Mouse (Mus musculus): Measurements from ENCODE around the gene Mgat4d. TPM values are rescaled to one million over a fixed set of nuclear protein-coding genes. Genes with fewer than 3 reads are reported as not detected.

Gene Mgat4d
- polyA plus RNA-seq, 1 experiment from 2014 or later = not detected

DNA sequence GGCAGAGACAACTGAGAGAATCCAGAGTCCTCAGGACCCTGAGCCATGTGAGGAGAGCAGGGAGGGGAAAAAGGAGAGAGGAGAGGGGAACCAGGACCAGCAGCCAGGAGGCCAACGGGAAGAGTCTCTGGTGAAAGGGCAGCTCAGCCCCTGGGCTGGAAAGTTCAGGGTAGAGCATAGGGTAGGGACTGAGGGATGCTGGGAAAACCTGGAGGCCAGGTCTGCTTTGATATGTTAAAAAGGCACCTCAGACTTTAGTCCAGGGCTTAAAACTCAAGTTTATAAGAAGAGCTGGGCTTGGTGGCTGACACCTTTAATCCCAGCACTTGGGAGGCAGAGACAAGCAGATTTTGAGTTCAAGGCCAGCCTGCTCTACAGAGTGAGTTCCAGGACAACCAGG lies 44.2 kb downstream of the Mgat4d start:
- Histone ChIP-seq H3K4me1 (replicated peaks) (peaks cover 5% of the 10 kb centered on the region; the same call in 1 of the 2 replicates), H3K9ac (replicated peaks) (no peak overlapping the region), H3K4me3 (replicated peaks) (no peak overlapping the region), H3K27ac (no peak overlapping the region), H3K36me3 (no peaks in the 10 kb centered on the region), H3K27me3 (peaks cover 25% of the 10 kb centered on the region), H3K9me3 (no peaks in the 10 kb centered on the region), H3K4me2 (no peak overlapping the region)
- 59% methylated on average over 1 of the region's 1 CpGs for WGBS
- no peak for ATAC-seq (ENCODE audit: insufficient number of reproducible peaks, insufficient read depth, low FRiP score, low TSS enrichment, low read depth)

GRCm38 (mm10) chr8:83394325-83394724 lies 46.1 kb downstream of the Mgat4d start:
- Histone ChIP-seq H3K27me3 (peaks cover 15% of the 10 kb centered on the region), H3K9ac (replicated peaks) (no peak overlapping the region), H3K4me2 (no peak overlapping the region), H3K36me3 (no peaks in the 10 kb centered on the region), H3K4me1 (replicated peaks) (peaks cover 5% of the 10 kb centered on the region; the same call in 1 of the 2 replicates), H3K9me3 (no peaks in the 10 kb centered on the region), H3K4me3 (replicated peaks) (no peak overlapping the region), H3K27ac (no peak overlapping the region)
- ATAC-seq (ENCODE audit: insufficient number of reproducible peaks, insufficient read depth, low FRiP score, low TSS enrichment, low read depth) = no peak
- WGBS = 90% methylated on average over 5 of the region's 5 CpGs

GRCm38 (mm10) chr8:83396680-83397079 lies 48.4 kb downstream of the Mgat4d start:
- ATAC-seq (ENCODE audit: insufficient number of reproducible peaks, insufficient read depth, low FRiP score, low TSS enrichment, low read depth) = no peak
- H3K36me3 ChIP-seq = no peaks in the 10 kb centered on the region
- H3K9ac ChIP-seq (replicated peaks) = no peak overlapping the region
- no peak overlapping the region for H3K4me3 ChIP-seq (replicated peaks)
- H3K4me2 ChIP-seq = no peak overlapping the region
- no peaks in the 10 kb centered on the region for H3K9me3 ChIP-seq
- H3K27ac ChIP-seq = no peak overlapping the region
- no peaks in the 10 kb centered on the region for H3K4me1 ChIP-seq (replicated peaks)
- no peaks in the 10 kb centered on the region for H3K27me3 ChIP-seq
- WGBS = 91% methylated on average over 6 of the region's 6 CpGs

DNA sequence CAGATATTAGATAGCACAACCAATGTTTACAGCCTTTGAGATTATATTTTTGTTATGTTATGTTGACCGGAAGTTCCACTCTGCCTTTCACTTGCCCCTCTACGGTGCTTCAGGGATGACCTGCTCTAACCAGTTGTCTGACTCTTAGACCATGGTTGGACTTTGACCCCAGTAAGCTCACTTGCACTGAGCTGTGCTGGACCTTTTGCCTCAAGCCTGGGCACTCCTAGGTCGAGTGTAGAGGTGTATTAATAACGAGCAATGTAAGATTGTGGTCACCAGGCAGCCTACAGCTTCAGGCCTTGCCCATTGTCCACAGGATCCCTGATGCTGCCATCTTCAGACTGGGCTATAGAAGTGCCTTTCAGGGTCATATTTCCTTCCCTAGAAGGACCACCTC lies 49.5 kb downstream of the Mgat4d start:
- Histone ChIP-seq H3K9ac (replicated peaks) (no peak overlapping the region), H3K4me3 (replicated peaks) (no peak overlapping the region), H3K4me2 (no peak overlapping the region), H3K4me1 (replicated peaks) (no peaks in the 10 kb centered on the region), H3K27me3 (no peaks in the 10 kb centered on the region), H3K27ac (no peak overlapping the region), H3K36me3 (no peaks in the 10 kb centered on the region), H3K9me3 (no peaks in the 10 kb centered on the region)
- 76% methylated on average over 4 of the region's 4 CpGs for WGBS
- ATAC-seq (ENCODE audit: insufficient number of reproducible peaks, insufficient read depth, low FRiP score, low TSS enrichment, low read depth) = no peak

GRCm38 (mm10) chr8:83405548-83405947 lies 57.3 kb downstream of the Mgat4d start:
- H3K4me2 ChIP-seq = no peak overlapping the region
- 72% methylated on average over 10 of the region's 10 CpGs for WGBS
- no peak overlapping the region for H3K27ac ChIP-seq
- no peaks in the 10 kb centered on the region for H3K36me3 ChIP-seq
- H3K27me3 ChIP-seq = no peaks in the 10 kb centered on the region
- no peaks in the 10 kb centered on the region for H3K9me3 ChIP-seq
- no peak overlapping the region for H3K4me3 ChIP-seq (replicated peaks)
- no peak for ATAC-seq (ENCODE audit: insufficient number of reproducible peaks, insufficient read depth, low FRiP score, low TSS enrichment, low read depth)
- H3K4me1 ChIP-seq (replicated peaks) = peaks cover 4% of the 10 kb centered on the region; the same call in 1 of the 2 replicates
- H3K9ac ChIP-seq (replicated peaks) = no peak overlapping the region

DNA sequence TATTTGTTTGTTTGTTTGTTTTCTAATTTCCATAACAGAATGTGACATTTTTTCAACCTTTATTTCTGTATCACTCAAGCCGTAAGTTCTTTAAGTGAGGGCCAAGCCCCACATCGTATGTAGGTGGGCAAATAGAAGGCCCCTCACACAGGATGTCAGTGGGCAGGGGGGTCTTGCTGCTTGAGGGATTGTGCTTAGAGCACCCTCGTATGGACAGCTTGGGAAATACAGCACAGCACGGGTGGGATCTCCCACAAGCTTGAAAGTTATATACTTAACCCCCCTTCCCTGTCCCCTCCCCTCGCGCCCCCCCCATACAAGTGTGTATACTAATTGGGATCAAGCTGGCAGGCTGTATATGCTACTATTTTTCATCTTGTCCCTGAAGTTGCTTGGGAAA lies 58.6 kb downstream of the Mgat4d start:
- Histone ChIP-seq H3K27ac (no peak overlapping the region), H3K27me3 (no peaks in the 10 kb centered on the region), H3K4me1 (replicated peaks) (peaks cover 4% of the 10 kb centered on the region; the same call in 1 of the 2 replicates), H3K9me3 (no peaks in the 10 kb centered on the region), H3K36me3 (no peaks in the 10 kb centered on the region), H3K4me3 (replicated peaks) (no peak overlapping the region), H3K4me2 (no peak overlapping the region), H3K9ac (replicated peaks) (no peak overlapping the region)
- ATAC-seq (ENCODE audit: insufficient number of reproducible peaks, insufficient read depth, low FRiP score, low TSS enrichment, low read depth) = no peak
- WGBS = 32% methylated on average over 6 of the region's 6 CpGs

DNA sequence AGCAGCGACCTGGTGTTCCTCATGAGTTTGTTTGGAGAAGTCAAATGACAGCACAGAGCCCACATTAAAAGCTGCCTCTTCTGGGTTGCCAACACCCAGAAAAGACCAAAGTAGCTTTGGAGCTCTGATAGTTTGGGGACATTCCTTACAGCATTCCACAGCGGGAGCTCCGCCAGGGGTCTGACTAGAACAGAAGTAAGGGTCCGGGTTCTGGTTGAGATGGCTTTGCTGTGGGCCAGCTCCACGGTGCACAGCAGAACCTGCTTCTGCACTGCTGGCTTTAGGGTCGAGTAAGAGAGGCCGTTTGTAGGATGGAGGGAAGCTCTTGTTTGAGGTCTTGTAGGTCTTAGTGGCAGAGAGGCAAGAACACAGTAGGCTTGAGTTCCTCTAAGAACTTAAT lies 60.2 kb downstream of the Mgat4d start:
- no peak for ATAC-seq (ENCODE audit: insufficient number of reproducible peaks, insufficient read depth, low FRiP score, low TSS enrichment, low read depth)
- Histone ChIP-seq H3K4me1 (replicated peaks) (peaks cover 4% of the 10 kb centered on the region; the same call in 1 of the 2 replicates), H3K4me2 (no peak overlapping the region), H3K36me3 (no peaks in the 10 kb centered on the region), H3K9ac (replicated peaks) (no peak overlapping the region), H3K4me3 (replicated peaks) (no peak overlapping the region), H3K27me3 (no peaks in the 10 kb centered on the region), H3K9me3 (no peaks in the 10 kb centered on the region), H3K27ac (no peak overlapping the region)
- 77% methylated on average over 7 of the region's 7 CpGs for WGBS

DNA sequence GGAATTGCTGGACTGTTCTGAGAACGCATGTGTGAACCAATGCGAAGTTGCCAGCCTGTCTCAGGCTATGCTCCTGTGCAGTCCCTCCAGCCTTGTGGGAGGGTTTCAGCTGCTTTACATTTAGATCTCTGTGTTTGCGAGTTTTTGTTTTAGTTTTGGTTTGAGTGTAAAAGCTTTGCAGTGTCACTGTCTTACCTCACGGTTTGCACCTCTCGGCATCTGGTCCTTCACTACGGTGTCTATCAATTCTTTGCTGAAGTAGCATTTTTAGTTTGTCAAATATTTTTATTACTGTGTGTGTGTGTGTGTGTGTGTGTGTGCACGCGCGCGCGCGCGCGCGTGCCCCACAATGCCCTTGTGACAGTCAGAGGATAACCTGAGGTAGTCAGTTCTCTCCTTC lies 68.6 kb downstream of the Mgat4d start:
- Histone ChIP-seq H3K9me3 (no peaks in the 10 kb centered on the region), H3K9ac (replicated peaks) (no peak overlapping the region), H3K36me3 (no peaks in the 10 kb centered on the region), H3K27ac (no peak overlapping the region), H3K4me2 (no peak overlapping the region), H3K27me3 (no peaks in the 10 kb centered on the region), H3K4me1 (replicated peaks) (no peaks in the 10 kb centered on the region), H3K4me3 (replicated peaks) (no peak overlapping the region)
- 97% methylated on average over 15 of the region's 15 CpGs for WGBS
- no peak for ATAC-seq (ENCODE audit: insufficient number of reproducible peaks, insufficient read depth, low FRiP score, low TSS enrichment, low read depth)

DNA sequence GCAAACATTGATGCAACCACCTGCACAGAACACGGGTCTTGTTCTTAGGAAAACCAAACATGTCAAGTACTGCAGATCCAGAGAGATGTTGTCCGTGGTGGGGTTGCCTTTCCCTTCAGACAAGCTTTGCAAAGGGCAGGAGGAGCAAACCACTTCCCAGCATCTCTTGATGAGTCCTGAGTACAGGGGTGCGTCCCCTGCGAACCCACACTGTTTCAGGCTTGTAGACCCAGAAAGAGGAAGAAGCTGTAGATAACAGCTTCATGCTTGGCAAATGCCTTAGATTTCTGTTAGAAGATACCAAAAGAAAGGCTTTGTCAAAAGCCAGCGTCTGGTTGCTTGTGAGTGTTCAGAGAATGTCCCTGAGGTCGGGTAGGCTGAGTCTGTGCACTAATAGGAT lies 69.7 kb downstream of the Mgat4d start:
- H3K9ac ChIP-seq (replicated peaks) = no peak overlapping the region
- no peak for ATAC-seq (ENCODE audit: insufficient number of reproducible peaks, insufficient read depth, low FRiP score, low TSS enrichment, low read depth)
- no peaks in the 10 kb centered on the region for H3K9me3 ChIP-seq
- WGBS = 84% methylated on average over 6 of the region's 6 CpGs
- H3K27me3 ChIP-seq = no peaks in the 10 kb centered on the region
- H3K4me3 ChIP-seq (replicated peaks) = no peak overlapping the region
- no peaks in the 10 kb centered on the region for H3K4me1 ChIP-seq (replicated peaks)
- no peak overlapping the region for H3K27ac ChIP-seq
- no peaks in the 10 kb centered on the region for H3K36me3 ChIP-seq
- H3K4me2 ChIP-seq = no peak overlapping the region

DNA sequence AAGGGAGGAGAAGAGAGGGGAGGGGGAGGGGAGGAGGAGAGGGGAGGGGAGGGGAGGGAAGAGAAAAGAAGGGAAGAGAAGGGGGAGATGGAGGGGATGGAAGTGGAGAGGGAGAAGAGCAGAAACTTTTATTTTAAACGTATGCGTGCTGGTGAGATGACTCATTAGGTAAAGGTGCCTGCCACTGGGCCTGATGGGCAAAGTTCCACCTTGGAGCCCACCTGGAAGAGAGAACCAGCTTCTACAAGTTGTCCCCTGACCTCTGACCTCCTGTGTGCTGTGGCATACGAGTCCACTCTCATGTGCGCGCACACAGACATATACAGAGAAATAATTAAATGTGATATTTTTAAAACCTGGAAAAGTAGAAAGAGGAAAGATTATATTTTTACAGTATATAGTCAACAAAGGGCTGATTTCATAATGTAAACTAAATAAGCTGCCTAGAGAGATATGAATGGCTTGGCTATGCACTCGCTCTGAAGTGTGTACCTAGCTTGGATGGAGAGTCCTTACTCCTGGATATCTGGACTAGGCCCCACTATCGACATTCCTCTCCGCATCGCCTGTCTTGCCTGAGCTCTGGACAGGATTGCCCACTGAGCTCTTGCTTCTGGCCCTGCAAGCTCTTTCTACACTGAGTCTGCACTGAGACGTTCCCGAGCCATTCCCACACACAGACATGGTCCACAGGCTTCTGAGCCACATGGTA lies 70.7 kb downstream of the Mgat4d start:
- ATAC-seq (ENCODE audit: insufficient number of reproducible peaks, insufficient read depth, low FRiP score, low TSS enrichment, low read depth) = no peak
- Histone ChIP-seq H3K36me3 (no peaks in the 10 kb centered on the region), H3K27ac (no peak overlapping the region), H3K9me3 (no peaks in the 10 kb centered on the region), H3K4me3 (replicated peaks) (no peak overlapping the region), H3K4me2 (no peak overlapping the region), H3K4me1 (replicated peaks) (no peaks in the 10 kb centered on the region), H3K27me3 (no peaks in the 10 kb centered on the region), H3K9ac (replicated peaks) (no peak overlapping the region)
- WGBS = 88% methylated on average over 11 of the region's 11 CpGs

- no peaks in the 10 kb centered on the region for H3K9me3 ChIP-seq
- H3K4me1 ChIP-seq (replicated peaks) = no peaks in the 10 kb centered on the region
- H3K27me3 ChIP-seq = no peaks in the 10 kb centered on the region
- no peak for ATAC-seq (ENCODE audit: insufficient number of reproducible peaks, insufficient read depth, low FRiP score, low TSS enrichment, low read depth)
- H3K36me3 ChIP-seq = no peaks in the 10 kb centered on the region
- WGBS = 100% methylated on average over 1 of the region's 1 CpGs
- H3K9ac ChIP-seq (replicated peaks) = no peak overlapping the region
- no peak overlapping the region for H3K4me2 ChIP-seq
- no peak overlapping the region for H3K27ac ChIP-seq
- no peak overlapping the region for H3K4me3 ChIP-seq (replicated peaks)
Measured at GRCm38 (mm10) chr8:83421354-83421753, 73.1 kb downstream of the Mgat4d start.

All from limb, embryonic 12.5 days (tissue).